Mouse (Mus musculus) CH12.LX (cell line): ENCODE results near the gene Hist1h1b.

Source experiments
- CTCF ChIP-seq, 2 experiments: IDR thresholded peaks in 1 of 2; conservative IDR thresholded peaks in 1 of 2; 2 replicates each; pipeline ENCODE4 v1.5.1; 2011 to 2012; ENCODE audit warnings: low read depth in 2 of 2, low read length in 2 of 2, improper control_type of control experiment in 1 of 2, inconsistent platforms in 1 of 2, mild to moderate bottlenecking in 1 of 2, moderate library complexity in 1 of 2
- E2F4 ChIP-seq: IDR thresholded peaks from 2 replicates; pipeline ENCODE4 v1.6.1; 2011; ENCODE audit warnings: low read depth, low read length, improper control_type of control experiment; ENCODE audit not compliant: insufficient replicate concordance
- EP300 ChIP-seq: IDR thresholded peaks from 2 replicates; pipeline ENCODE4 v1.6.1; 2011; ENCODE audit warnings: low read length, improper control_type of control experiment
- HCFC1 ChIP-seq: IDR thresholded peaks from 2 replicates; pipeline ENCODE4 v1.6.1; 2012; ENCODE audit warnings: low read depth, mild to moderate bottlenecking, inconsistent platforms, low read length, improper control_type of control experiment
- MAFK ChIP-seq: IDR thresholded peaks from 2 replicates; pipeline ENCODE4 v1.6.1; 2011; ENCODE audit warnings: low read length, improper control_type of control experiment; ENCODE audit not compliant: insufficient replicate concordance
- MAX ChIP-seq: IDR thresholded peaks from 2 replicates; pipeline ENCODE4 v1.6.1; 2011; ENCODE audit warnings: low read length, improper control_type of control experiment
- NRF1 ChIP-seq: IDR thresholded peaks from 2 replicates; pipeline ENCODE4 v1.6.1; 2014; ENCODE audit warnings: low read depth, mild to moderate bottlenecking, inconsistent platforms, low read length, improper control_type of control experiment, moderate library complexity
- POLR2A ChIP-seq: IDR thresholded peaks from 2 replicates; pipeline ENCODE4 v1.6.1; 2011; ENCODE audit warnings: low read depth, mild to moderate bottlenecking, improper control_type of control experiment, low read length
- POLR2AphosphoS2 ChIP-seq: IDR thresholded peaks from 2 replicates; pipeline ENCODE4 v1.6.1; 2011; ENCODE audit warnings: low read depth, low read length, improper control_type of control experiment
- RCOR1 ChIP-seq: conservative IDR thresholded peaks from 2 replicates; pipeline ENCODE4 v1.6.1; 2012; ENCODE audit warnings: low read depth, mild to moderate bottlenecking, inconsistent platforms, low read length, improper control_type of control experiment
- TCF12 ChIP-seq: IDR thresholded peaks from 2 replicates; pipeline ENCODE4 v1.6.1; 2014; ENCODE audit warnings: low read depth, mild to moderate bottlenecking, inconsistent platforms, low read length, improper control_type of control experiment
- USF1 ChIP-seq: IDR thresholded peaks from 2 replicates; pipeline ENCODE4 v1.6.1; 2014; ENCODE audit warnings: low read depth, mild to moderate bottlenecking, inconsistent platforms, low read length, improper control_type of control experiment
- ZC3H11A ChIP-seq: IDR thresholded peaks from 2 replicates; pipeline ENCODE4 v1.6.1; 2012; ENCODE audit warnings: low read depth, mild to moderate bottlenecking, inconsistent platforms, low read length, improper control_type of control experiment
- ZNF384 ChIP-seq: IDR thresholded peaks from 2 replicates; pipeline ENCODE4 v1.6.1; 2012; ENCODE audit warnings: low read depth, low read length, improper control_type of control experiment, inconsistent platforms

DNA sequence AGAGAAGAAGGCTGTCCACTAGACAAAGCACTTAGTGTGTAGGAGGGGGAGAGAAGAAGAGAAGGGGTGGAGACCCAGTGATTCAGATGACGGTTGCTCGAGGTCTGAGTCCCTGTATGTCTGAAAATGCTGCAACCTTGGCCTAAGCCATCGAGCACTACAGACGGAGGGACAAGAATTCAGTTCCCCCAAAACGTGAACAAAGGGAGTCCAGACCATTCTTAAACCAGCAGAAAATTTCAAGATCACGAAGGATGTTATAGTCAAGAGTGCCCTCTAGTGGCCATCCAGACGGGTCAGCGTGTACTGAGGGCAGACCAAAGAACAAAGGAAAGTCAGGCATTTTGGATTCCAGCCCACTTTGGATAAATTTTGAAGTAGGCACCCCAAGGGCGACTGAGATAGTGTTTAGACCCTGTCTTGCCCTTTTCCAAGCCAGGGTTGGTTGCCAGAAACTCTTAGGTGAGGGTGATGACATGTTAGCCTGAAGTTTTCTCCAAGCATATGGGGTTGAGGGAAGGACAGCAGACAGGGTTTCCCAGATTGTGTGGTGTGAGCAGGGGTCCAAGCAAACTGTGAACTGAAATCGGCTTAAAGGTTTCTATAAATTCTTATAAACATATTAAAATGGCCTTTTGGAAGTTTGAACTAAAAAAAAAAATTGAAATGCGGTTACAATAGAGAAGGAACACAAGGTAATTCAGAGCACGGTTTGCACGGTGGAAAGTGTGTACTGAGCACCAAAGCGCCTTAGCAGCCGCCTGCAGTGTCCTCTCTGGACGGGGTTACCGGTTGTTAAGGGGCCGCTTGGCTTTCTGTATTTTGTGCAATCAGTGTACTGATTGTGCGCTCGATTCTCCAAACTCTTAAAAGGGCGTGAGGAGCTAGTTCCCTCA, 46.2 kb downstream of the Hist1h1b start:
- TF ChIP-seq ZC3H11A (no peak), HCFC1 (peak; percentile 54), CTCF (conservative IDR thresholded peaks at IDR 0.05 in 1 of 2, IDR thresholded peaks at IDR 0.05 in 1 of 2; ENCODE audit: low read depth in 2 of 2, low read length in 2 of 2) (peak; percentile 79 to 87), E2F4 (no peak), RCOR1 (no peak), POLR2AphosphoS2 (no peak), MAX (peak; percentile 79), POLR2A (no peak), EP300 (no peak), MAFK (no peak), TCF12 (0 out of 2 replicates have a peak, but pooled peaks have one; percentile 15), USF1 (no peak), NRF1 (no peak), ZNF384 (no peak)
